Mouse (Mus musculus) heart, postnatal 0 days (tissue): ENCODE data around the gene Nelfe. TPM values are rescaled to one million over a fixed set of nuclear protein-coding genes. Genes with fewer than 3 reads are reported as not detected.

Experiments
- ATAC-seq: fragments of 200-750 bp; cut with Nextera tagmentation; 2 replicates; pipeline ENCODE4 v1.8.0; 2017; ENCODE audit warnings: low read depth, moderate number of reproducible peaks, moderate library complexity; ENCODE audit not compliant: insufficient read depth
- DNase-seq: peaks from one replicate; pipeline ENCODE4 v3.0.0-alpha.2; 2016; ENCODE audit warnings: low spot score
- H3K27ac ChIP-seq: fragments of 300-500 bp; sonication (generic); 2 replicates; pipeline ENCODE4 v1.5.1; 2014; ENCODE audit warnings: low read depth, mild to moderate bottlenecking
- H3K27me3 ChIP-seq: fragments of 300-500 bp; sonication (generic); 2 replicates; pipeline ENCODE4 v1.6.1; 2014; ENCODE audit warnings: low read length, mixed read lengths; ENCODE audit not compliant: control insufficient read depth, insufficient read depth
- H3K36me3 ChIP-seq: fragments of 300-500 bp; sonication (generic); replicated peaks from 2 replicates; pipeline ENCODE4 v1.6.1; 2014; ENCODE audit warnings: low read length, mixed read lengths; ENCODE audit not compliant: control insufficient read depth, insufficient read depth
- H3K4me1 ChIP-seq: fragments of 300-500 bp; sonication (generic); 2 replicates; pipeline ENCODE4 v1.6.1; 2014; ENCODE audit warnings: antibody characterized with exemption; ENCODE audit not compliant: control insufficient read depth, insufficient read depth
- H3K4me2 ChIP-seq: fragments of 300-500 bp; sonication (generic); 2 replicates; pipeline ENCODE4 v1.6.1; 2014; ENCODE audit warnings: low read depth, mild to moderate bottlenecking, low read length, moderate library complexity
- H3K4me3 ChIP-seq: fragments of 300-500 bp; sonication (generic); 2 replicates; pipeline ENCODE4 v1.5.1; 2014; ENCODE audit warnings: low read depth, low read length
- H3K9ac ChIP-seq: fragments of 300-500 bp; sonication (generic); replicated peaks from 2 replicates; pipeline ENCODE4 v1.6.1; 2014; ENCODE audit warnings: low read depth, low read length, mixed read lengths
- H3K9me3 ChIP-seq: fragments of 300-500 bp; sonication (generic); replicated peaks from 2 replicates; pipeline ENCODE4 v1.6.1; 2016; ENCODE audit warnings: low read length; ENCODE audit not compliant: control insufficient read depth
- CTCF ChIP-seq: IDR thresholded peaks from 2 replicates; pipeline ENCODE4 v1.5.1; 2016; ENCODE audit warnings: antibody characterized with exemption, control low read depth, low read depth
- EP300 ChIP-seq: IDR thresholded peaks from 2 replicates; pipeline ENCODE4 v1.6.1; 2016; ENCODE audit warnings: antibody characterized with exemption, low read depth
- WGBS: fragments of 180-500 bp; shearing (Covaris S2); extraction: QIAGEN DNeasy Blood & Tissue Kit; methylation state at CpG from one replicate; pipeline ENCODE4 v1.1.7; 2014; 5-methylcytosine and 5-hydroxymethylcytosine counted together
- polyA plus RNA-seq: library from polyadenylated mRNA; unstranded; fragments of >200 nt; fragmentation: Nextera tagmentation; extraction: Ambion mirVana; gene quantifications from 2 replicates; pipeline ENCODE4 v1.2.1, GENCODE M21; 2015
- total RNA-seq: library from RNA; depleted of rRNA; stranded (reverse); fragments of >200 nt; gene quantifications from 2 replicates; pipeline ENCODE4 v1.2.3, GENCODE M21; 2014; ENCODE audit warnings: low replicate concordance

Gene Nelfe
- total and polyA plus RNA-seq, 2 experiments from 2014 or later: 36.3 to 39.8 TPM

GRCm38 (mm10) chr17:34860514-34860913 lies 10.3 kb downstream of the Nelfe start:
- H3K4me1 ChIP-seq: no peaks in the 10 kb centered on the region
- no peak overlapping the region for H3K9ac ChIP-seq
- H3K36me3 ChIP-seq: peaks cover 5% of the 10 kb centered on the region
- no peaks in the 10 kb centered on the region; the same call in 1 of the 2 replicates for H3K27me3 ChIP-seq
- H3K4me2 ChIP-seq: no peak overlapping the region
- WGBS: 73% methylated on average over 9 of the region's 9 CpGs
- TF ChIP-seq CTCF: no peak
- TF ChIP-seq EP300: no peak
- no peaks in the 10 kb centered on the region for H3K9me3 ChIP-seq
- H3K27ac ChIP-seq: no peak overlapping the region
- H3K4me3 ChIP-seq: no peak overlapping the region
- ATAC-seq (no peak), DNase-seq (no peak)

DNA sequence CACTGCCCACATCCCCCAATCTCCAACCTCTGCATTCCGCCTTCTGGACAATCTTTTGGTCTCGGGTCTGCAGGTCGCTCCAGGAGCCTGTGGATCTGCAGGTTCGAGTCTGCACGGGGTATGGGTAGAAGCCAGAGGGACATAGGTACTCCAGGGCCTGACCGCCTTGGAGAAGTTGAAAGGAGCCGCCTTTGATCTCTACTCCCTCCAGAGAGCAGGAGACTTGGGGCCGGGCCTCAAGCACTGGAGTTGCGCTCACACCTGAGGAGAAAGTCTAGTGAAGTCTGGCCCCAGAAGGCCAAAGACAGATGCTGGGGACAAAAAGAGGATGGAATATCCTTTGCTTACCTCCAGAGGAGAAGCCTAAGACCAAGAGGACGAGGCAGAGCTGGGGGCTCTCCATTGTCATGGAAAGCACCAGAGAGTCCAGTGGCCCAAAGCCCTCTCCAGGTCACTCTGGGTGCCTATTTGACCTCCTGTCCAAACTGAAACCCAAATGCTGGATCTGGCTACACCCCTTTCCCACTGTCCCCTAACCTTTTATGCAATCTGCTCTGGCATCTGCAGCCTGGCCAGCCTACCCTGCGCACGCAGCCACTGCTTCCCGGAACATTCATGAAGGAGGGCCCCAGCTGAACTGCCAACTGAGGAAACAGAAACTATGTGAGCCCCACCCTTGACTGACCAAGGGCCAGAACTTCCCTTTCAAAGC lies 11.7 kb downstream of the Nelfe start:
- no peak for TF ChIP-seq EP300
- TF ChIP-seq CTCF: no peak
- peaks cover 2% of the 10 kb centered on the region; the same call in 1 of the 2 replicates for H3K36me3 ChIP-seq
- no peaks in the 10 kb centered on the region for H3K4me1 ChIP-seq
- H3K27me3 ChIP-seq: no peaks in the 10 kb centered on the region; the same call in 1 of the 2 replicates
- no peak overlapping the region for H3K4me2 ChIP-seq
- no peak overlapping the region for H3K9ac ChIP-seq
- no peak for DNase-seq
- 62% methylated on average over 13 of the region's 13 CpGs for WGBS
- no peak for ATAC-seq
- H3K9me3 ChIP-seq: no peaks in the 10 kb centered on the region
- no peak overlapping the region for H3K27ac ChIP-seq
- H3K4me3 ChIP-seq: no peak overlapping the region

- Histone ChIP-seq H3K27ac (no peak within 1 kb of the TSS), H3K4me3 (no peak within 1 kb of the TSS), H3K4me1 (no peaks in the 10 kb centered on the region), H3K9ac (no peak within 1 kb of the TSS), H3K9me3 (no peaks in the 10 kb centered on the region), H3K4me2 (no peak within 1 kb of the TSS), H3K36me3 (no peaks in the 10 kb centered on the region), H3K27me3 (no peaks in the 10 kb centered on the region; the same call in 1 of the 2 replicates)
- ATAC-seq (no peak), DNase-seq (no peak)
- 59% methylated on average over 8 of the region's 8 CpGs for WGBS
- TF ChIP-seq CTCF: no peak
- TF ChIP-seq EP300: no peak
These were observed 12.4 kb downstream of the Nelfe start, which contains the start of gene Cfb for GRCm38 (mm10) chr17:34862416-34863081. Cfb (minus strand) TSS chr17:34862518.

DNA sequence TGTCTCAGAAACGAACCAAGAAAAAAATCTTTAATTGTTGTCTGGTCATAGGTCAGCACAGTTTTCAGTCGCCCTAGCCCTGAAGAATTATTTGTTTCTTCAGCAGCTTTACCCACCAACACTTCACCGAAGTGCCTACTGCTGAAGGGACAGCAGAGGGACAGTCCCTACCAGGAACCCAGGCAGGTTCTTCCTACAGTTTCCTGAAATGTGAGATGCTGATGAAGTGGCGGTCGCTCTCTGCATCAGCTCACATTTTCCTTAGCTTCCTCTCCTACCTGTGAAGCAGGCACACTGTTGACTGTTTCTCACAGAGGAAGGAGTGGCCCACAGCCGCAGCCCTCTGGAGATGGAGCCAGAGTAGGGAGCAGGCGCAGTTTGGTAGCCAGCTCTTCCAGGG lies 15.8 kb downstream of the Nelfe start:
- Histone ChIP-seq H3K27ac (no peak overlapping the region), H3K4me1 (no peaks in the 10 kb centered on the region), H3K9me3 (no peaks in the 10 kb centered on the region), H3K27me3 (no peaks in the 10 kb centered on the region), H3K9ac (no peak overlapping the region), H3K4me3 (no peak overlapping the region), H3K4me2 (no peak overlapping the region), H3K36me3 (no peaks in the 10 kb centered on the region)
- WGBS: 54% methylated on average over 7 of the region's 7 CpGs
- DNase-seq (no peak), ATAC-seq (no peak)
- TF ChIP-seq EP300: no peak
- TF ChIP-seq CTCF: no peak

DNA sequence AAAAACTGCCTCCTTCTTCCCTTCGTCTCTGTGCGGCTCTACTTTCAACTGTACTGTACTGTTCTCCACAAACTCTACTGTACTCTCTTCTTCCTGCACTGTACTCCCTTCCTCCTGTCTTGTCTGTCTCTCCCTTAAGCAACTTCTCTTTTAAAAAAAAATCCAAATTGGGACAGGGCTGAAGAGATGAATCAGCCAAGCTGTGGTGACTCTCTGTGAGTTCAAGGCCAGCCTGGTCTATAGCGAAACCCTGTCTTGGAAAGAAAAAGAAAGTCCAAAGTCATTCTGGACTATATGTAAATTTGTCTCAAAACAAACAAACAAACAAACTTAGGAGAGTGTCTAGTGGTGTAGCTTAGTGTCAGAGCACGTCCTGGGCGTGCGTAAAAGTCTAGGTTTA lies 24.1 kb downstream of the Nelfe start:
- Histone ChIP-seq H3K9ac (no peak overlapping the region), H3K27ac (no peak overlapping the region), H3K36me3 (no peaks in the 10 kb centered on the region), H3K27me3 (0 out of 2 replicates have a peak, but pooled peaks cover 3% of the 10 kb centered on the region), H3K4me1 (no peaks in the 10 kb centered on the region), H3K4me3 (no peak overlapping the region), H3K4me2 (no peak overlapping the region), H3K9me3 (no peaks in the 10 kb centered on the region)
- WGBS: 94% methylated on average over 6 of the region's 6 CpGs
- DNase-seq (no peak), ATAC-seq (no peak)
- no peak for TF ChIP-seq CTCF
- TF ChIP-seq EP300: no peak
